Mouse (Mus musculus): ENCODE data around the gene Dclk3.

DNA sequence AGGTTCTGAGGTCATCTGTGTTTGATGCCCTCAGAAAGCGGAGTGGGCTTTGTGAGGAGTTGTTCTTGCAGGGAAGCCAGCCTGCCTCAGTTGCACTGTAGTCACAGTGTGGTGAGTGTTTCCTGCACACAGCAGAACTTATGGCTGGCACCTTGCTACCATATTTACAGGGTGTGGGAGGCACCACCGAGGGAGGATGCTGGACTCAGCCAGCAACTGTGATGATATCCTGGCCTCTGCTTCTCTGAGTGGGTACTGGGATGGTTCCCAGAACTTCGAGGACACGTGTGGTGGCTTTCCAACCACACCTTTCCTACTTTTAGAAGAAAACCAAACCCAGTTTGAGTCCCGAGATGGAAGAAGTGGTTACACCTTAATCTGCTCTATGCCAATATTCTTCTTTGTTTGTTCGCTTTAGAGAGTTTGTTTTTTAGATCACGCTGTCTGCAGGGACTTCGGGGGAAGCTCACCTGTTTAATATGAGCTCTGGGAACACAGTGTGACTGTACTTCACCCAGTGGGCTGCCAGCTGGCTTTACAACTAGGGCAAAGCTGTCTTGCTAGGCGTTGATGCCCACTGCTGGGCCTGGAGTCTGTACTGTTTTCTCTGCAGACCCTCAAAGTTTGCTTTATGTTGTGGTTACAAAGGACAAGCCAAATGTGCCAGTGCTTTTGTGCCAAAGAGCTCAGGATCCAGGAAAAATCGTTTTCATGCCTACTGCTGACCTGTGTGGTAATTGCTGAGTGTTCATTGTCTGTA lies 18.5 kb downstream of the Dclk3 start:
- TF ChIP-seq CTCF (IDR thresholded peaks at IDR 0.05; ENCODE audit: insufficient read depth, low read depth, low read length): no peak
- no peak for TF ChIP-seq POLR2A (IDR thresholded peaks at IDR 0.05; ENCODE audit: insufficient read depth, low read depth, low read length)
